Mouse (Mus musculus) intestine, postnatal 0 days (tissue): ENCODE data around the gene Sptssa. TPM values are rescaled to one million over a fixed set of nuclear protein-coding genes. Genes with fewer than 3 reads are reported as not detected.

Source experiments
- ATAC-seq: fragments of 200-750 bp; cut with Nextera tagmentation; 2 replicates; pipeline ENCODE4 v1.8.0; 2017; ENCODE audit warnings: mild to moderate bottlenecking, moderate TSS enrichment, moderate library complexity
- H3K27ac ChIP-seq: fragments of 300-500 bp; sonication (generic); 2 replicates; pipeline ENCODE4 v1.5.1; 2014; ENCODE audit warnings: mild to moderate bottlenecking, low read depth, low read length, moderate library complexity
- H3K27me3 ChIP-seq: fragments of 300-500 bp; sonication (generic); replicated peaks from 2 replicates; pipeline ENCODE4 v1.6.1; 2014; ENCODE audit warnings: low read length, mixed read lengths; ENCODE audit not compliant: control insufficient read depth, insufficient read depth
- H3K36me3 ChIP-seq: fragments of 300-500 bp; sonication (generic); 2 replicates; pipeline ENCODE4 v1.6.1; 2014; ENCODE audit warnings: mild to moderate bottlenecking, moderate library complexity; ENCODE audit not compliant: control insufficient read depth, insufficient read depth
- H3K4me1 ChIP-seq: fragments of 300-500 bp; sonication (generic); replicated peaks from 2 replicates; pipeline ENCODE4 v1.6.1; 2014; ENCODE audit warnings: antibody characterized with exemption, low read length, mixed read lengths; ENCODE audit not compliant: control insufficient read depth, insufficient read depth
- H3K4me2 ChIP-seq: fragments of 300-500 bp; sonication (generic); replicated peaks from 2 replicates; pipeline ENCODE4 v1.6.1; 2014; ENCODE audit warnings: low read depth, mild to moderate bottlenecking, moderate library complexity
- H3K4me3 ChIP-seq: fragments of 300-500 bp; sonication (generic); 2 replicates; pipeline ENCODE4 v1.5.1; 2014; ENCODE audit warnings: low read depth, low read length
- H3K9ac ChIP-seq: fragments of 300-500 bp; sonication (generic); 2 replicates; pipeline ENCODE4 v1.6.1; 2014; ENCODE audit warnings: mild to moderate bottlenecking, low read depth, low read length
- H3K9me3 ChIP-seq: fragments of 300-500 bp; sonication (generic); 2 replicates; pipeline ENCODE4 v1.6.1; 2016; ENCODE audit warnings: mixed run types; ENCODE audit not compliant: control insufficient read depth
- CTCF ChIP-seq: sonication (generic); IDR thresholded peaks from 2 replicates; pipeline ENCODE4 v1.5.1; 2016; ENCODE audit warnings: low read depth, mild to moderate bottlenecking, control low read depth, antibody characterized with exemption, moderate library complexity
- WGBS: fragments of 180-500 bp; shearing (Covaris S2); extraction: QIAGEN DNeasy Blood & Tissue Kit; methylation state at CpG from one replicate; pipeline ENCODE4 v1.1.7; 2014; 5-methylcytosine and 5-hydroxymethylcytosine counted together
- polyA plus RNA-seq: library from polyadenylated mRNA; unstranded; fragments of >200 nt; fragmentation: Nextera tagmentation; extraction: Ambion mirVana; gene quantifications from 2 replicates; pipeline ENCODE4 v1.2.1, GENCODE M21; 2015

Gene Sptssa
- polyA plus RNA-seq, 1 experiment from 2014 or later = 168 TPM

- H3K4me1 ChIP-seq = no peaks in the 10 kb centered on the region
- peak within 1 kb of the TSS; percentile 95 for H3K27ac ChIP-seq
- under 1% methylated on average over 57 of the region's 57 CpGs for WGBS
- H3K4me2 ChIP-seq = peak within 1 kb of the TSS; percentile 71
- peaks cover 21% of the 10 kb centered on the region for H3K36me3 ChIP-seq
- no peaks in the 10 kb centered on the region for H3K9me3 ChIP-seq
- peak; percentile 62 for TF ChIP-seq CTCF
- H3K9ac ChIP-seq = peak within 1 kb of the TSS; percentile 63
- no peaks in the 10 kb centered on the region for H3K27me3 ChIP-seq
- peak within 1 kb of the TSS; percentile 70 for H3K4me3 ChIP-seq
- peak; percentile 87 for ATAC-seq
Measured at GRCm38 (mm10) chr12:54695511-54696241, 39.3 kb upstream of the Sptssa start, which contains the start of gene Eapp. Gene Eapp (minus strand): TSS chr12:54695897.

- H3K4me2 ChIP-seq = peak overlapping the region; percentile 71
- H3K4me3 ChIP-seq = peak overlapping the region; percentile 70
- no peak for TF ChIP-seq CTCF
- H3K9ac ChIP-seq = peak overlapping the region; percentile 63
- 39% methylated on average over 12 of the region's 12 CpGs for WGBS
- peaks cover 24% of the 10 kb centered on the region for H3K36me3 ChIP-seq
- no peaks in the 10 kb centered on the region for H3K4me1 ChIP-seq
- H3K27me3 ChIP-seq = no peaks in the 10 kb centered on the region
- ATAC-seq = no peak
- H3K27ac ChIP-seq = peak overlapping the region; percentile 95
- H3K9me3 ChIP-seq = no peaks in the 10 kb centered on the region
Measured at GRCm38 (mm10) chr12:54694847-54695510, 38.6 kb upstream of the Sptssa start.

- Histone ChIP-seq H3K36me3 (peaks cover 71% of the 10 kb centered on the region), H3K27me3 (no peaks in the 10 kb centered on the region), H3K4me1 (no peaks in the 10 kb centered on the region), H3K9ac (no peak overlapping the region), H3K27ac (no peak overlapping the region), H3K4me3 (no peak overlapping the region), H3K4me2 (no peak overlapping the region), H3K9me3 (no peaks in the 10 kb centered on the region)
- no peak for ATAC-seq
- 94% methylated on average over 5 of the region's 5 CpGs for WGBS
- TF ChIP-seq CTCF = no peak
Measured at GRCm38 (mm10) chr12:54689082-54689481, 32.7 kb upstream of the Sptssa start.

- Histone ChIP-seq H3K4me3 (no peak overlapping the region), H3K27ac (no peak overlapping the region), H3K4me1 (no peaks in the 10 kb centered on the region), H3K36me3 (peaks cover 39% of the 10 kb centered on the region), H3K9ac (no peak overlapping the region), H3K27me3 (no peaks in the 10 kb centered on the region), H3K9me3 (no peaks in the 10 kb centered on the region), H3K4me2 (no peak overlapping the region)
- WGBS = 23% methylated on average over 1 of the region's 1 CpGs
- no peak for ATAC-seq
- TF ChIP-seq CTCF = peak; percentile 78
Measured at GRCm38 (mm10) chr12:54683182-54683581, 26.8 kb upstream of the Sptssa start.

GRCm38 (mm10) chr12:54676709-54677108 is 20.3 kb upstream of the Sptssa start:
- H3K27ac ChIP-seq = 0 out of 2 replicates have a peak overlapping the region, but pooled peaks have one; percentile 15
- no peaks in the 10 kb centered on the region for H3K9me3 ChIP-seq
- H3K4me2 ChIP-seq = no peak overlapping the region
- H3K36me3 ChIP-seq = peaks cover 56% of the 10 kb centered on the region
- H3K27me3 ChIP-seq = no peaks in the 10 kb centered on the region
- H3K9ac ChIP-seq = no peak overlapping the region
- ATAC-seq = no peak
- no peak for TF ChIP-seq CTCF
- no peak overlapping the region for H3K4me3 ChIP-seq
- H3K4me1 ChIP-seq = no peaks in the 10 kb centered on the region
- WGBS = 96% methylated on average over 9 of the region's 9 CpGs

GRCm38 (mm10) chr12:54675396-54675795 is 19.0 kb upstream of the Sptssa start:
- Histone ChIP-seq H3K4me2 (no peak overlapping the region), H3K27me3 (no peaks in the 10 kb centered on the region)
- WGBS = 95% methylated on average over 4 of the region's 4 CpGs

More at GRCm38 (mm10) chr12:54675396-54675795, 19.0 kb upstream of the Sptssa start:
- Histone ChIP-seq H3K36me3 (peaks cover 61% of the 10 kb centered on the region), H3K9me3 (no peaks in the 10 kb centered on the region), H3K9ac (no peak overlapping the region), H3K27ac (no peak overlapping the region), H3K4me1 (no peaks in the 10 kb centered on the region), H3K4me3 (no peak overlapping the region)
- peak; percentile 44 for TF ChIP-seq CTCF
- ATAC-seq = no peak
